Mouse (Mus musculus) MEL (cell line): Measurements from ENCODE around the gene Aip.

Source experiments
- BHLHE40 ChIP-seq: IDR thresholded peaks from 2 replicates; pipeline ENCODE4 v1.6.1; 2012; ENCODE audit warnings: low read depth, mild to moderate bottlenecking, inconsistent platforms, low read length, improper control_type of control experiment, borderline replicate concordance
- EP300 ChIP-seq, 2 experiments: IDR thresholded peaks; 2 replicates each; pipeline ENCODE4 v1.6.1; 2011; ENCODE audit warnings: improper control_type of control experiment in 2 of 2, low read length in 2 of 2, low read depth in 1 of 2, mild to moderate bottlenecking in 1 of 2
- HCFC1 ChIP-seq: IDR thresholded peaks from 2 replicates; pipeline ENCODE4 v1.6.1; 2012; ENCODE audit warnings: low read depth, mild to moderate bottlenecking, inconsistent platforms, low read length, improper control_type of control experiment, moderate library complexity

DNA sequence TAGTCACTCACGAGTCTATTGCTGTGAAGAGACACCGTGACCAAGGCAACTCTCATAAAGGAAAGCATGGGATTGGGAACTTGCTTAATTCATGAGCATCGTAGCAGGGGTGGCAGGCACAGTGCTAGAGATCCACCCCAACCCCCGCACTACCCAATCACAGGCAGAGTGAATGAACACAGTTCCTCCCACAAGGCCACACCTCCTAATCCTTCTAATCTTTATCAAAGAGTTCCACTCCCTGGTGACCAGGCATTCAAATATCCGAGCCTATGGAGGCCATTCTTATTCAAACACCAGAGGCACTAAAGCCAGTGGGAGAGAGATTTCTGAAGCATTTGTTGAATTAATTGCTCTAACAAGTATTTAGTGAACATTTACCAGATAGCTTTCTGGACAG is 20.3 kb upstream of the Aip start:
- TF ChIP-seq EP300 (IDR thresholded peaks at IDR 0.05; ENCODE audit: low read depth in 1 of 2, low read length in 2 of 2) (no peak), HCFC1 (no peak), BHLHE40 (no peak)
